Comparison of ENCODE assay signal across 26 mouse cellular contexts in genomic region chr6:136889067-136889466, GRCm38 (mm10). TPM values are rescaled to one million over a fixed set of nuclear protein-coding genes. Genes with fewer than 3 reads are reported as not detected.
DNase-seq lines count a peak whose midpoint lies in the region; ATAC-seq and TF ChIP-seq lines count a peak whose summit lies in the region.
"Had no signal": no experiment of that assay in that cellular context is flagged by ENCODE, and none has a peak within 500 bp of the region (broad histone marks: within the 10 kb centered on the region; RNA-seq: fewer than 3 reads in every experiment).

No protein-coding gene starts in this region.

- peak overlapping the region; percentile 37; the same call in 1 of the 2 replicates for H3K27ac ChIP-seq in heart, embryonic 15.5 days
- H3K27ac ChIP-seq in lung, postnatal 0 days (ENCODE audit: low read length), result peak overlapping the region; percentile 29; the same call in 1 of the 2 replicates
- H3K27ac ChIP-seq: embryonic facial prominence, embryonic 15.5 days; forebrain, embryonic 10.5 days; hindbrain, embryonic 10.5 days; hindbrain, embryonic 14.5 days; intestine, embryonic 15.5 days had no signal

- WGBS in heart, embryonic 15.5 days, result 88% methylated on average over 6 of the region's 6 CpGs
- WGBS in lung, postnatal 0 days, result 80% methylated on average over 6 of the region's 6 CpGs

- no peak overlapping the region for H3K9ac ChIP-seq in heart, embryonic 15.5 days
- H3K9ac ChIP-seq in lung, postnatal 0 days (replicated peaks; ENCODE audit: low read depth), result no peak overlapping the region
- H3K9ac ChIP-seq: embryonic facial prominence, embryonic 15.5 days; hindbrain, embryonic 14.5 days; intestine, embryonic 15.5 days had no signal

- no peaks in the 10 kb centered on the region for H3K9me3 ChIP-seq in heart, embryonic 15.5 days (replicated peaks)
- H3K9me3 ChIP-seq in lung, postnatal 0 days (ENCODE audit: low read length), result no peaks in the 10 kb centered on the region
- H3K9me3 ChIP-seq: embryonic facial prominence, embryonic 15.5 days; forebrain, embryonic 10.5 days; hindbrain, embryonic 10.5 days; intestine, embryonic 15.5 days had no signal

- H3K4me3 ChIP-seq in heart, embryonic 15.5 days, result no peak overlapping the region
- no peak overlapping the region for H3K4me3 ChIP-seq in lung, postnatal 0 days (ENCODE audit: low read depth, low read length)
- H3K4me3 ChIP-seq: embryonic facial prominence, embryonic 15.5 days; erythroblast, embryonic 14.5 days; forebrain, embryonic 10.5 days; gastrocnemius, adult 2 months; hindbrain, embryonic 10.5 days; intestine, embryonic 15.5 days had no signal

- ATAC-seq in heart, embryonic 15.5 days (replicated peaks; ENCODE audit: insufficient number of reproducible peaks, insufficient read depth, low FRiP score, low read depth), result no peak
- no peak for ATAC-seq in lung, postnatal 0 days
- ATAC-seq: activated CD4-positive, CD25-positive, alpha-beta regulatory T cell, adult 4 months; forebrain, embryonic 14.5 days; intestine, embryonic 15.5 days; Patski had no signal

- H3K4me2 ChIP-seq in heart, embryonic 15.5 days, result no peak overlapping the region
- no peak overlapping the region for H3K4me2 ChIP-seq in lung, postnatal 0 days (replicated peaks; ENCODE audit: low read depth, low read length)
- H3K4me2 ChIP-seq: embryonic facial prominence, embryonic 15.5 days; heart, embryonic 11.5 days; hindbrain, embryonic 14.5 days; intestine, embryonic 15.5 days had no signal

- H3K27me3 ChIP-seq in heart, embryonic 15.5 days, result no peaks in the 10 kb centered on the region
- no peaks in the 10 kb centered on the region for H3K27me3 ChIP-seq in lung, postnatal 0 days (replicated peaks; ENCODE audit: insufficient read depth, low read length)
- H3K27me3 ChIP-seq: CH12.LX; embryonic facial prominence, embryonic 15.5 days; intestine, embryonic 15.5 days; Patski had no signal

- TF ChIP-seq EP300 in lung, postnatal 0 days (IDR thresholded peaks at IDR 0.05), result no peak

- TF ChIP-seq CTCF in lung, postnatal 0 days (IDR thresholded peaks at IDR 0.05), result no peak

- H3K4me1 ChIP-seq in heart, embryonic 15.5 days (replicated peaks), result peaks cover 8% of the 10 kb centered on the region
- H3K4me1 ChIP-seq in lung, postnatal 0 days (ENCODE audit: insufficient read depth, low read depth, low read length), result peaks cover 5% of the 10 kb centered on the region; the same call in 1 of the 2 replicates
- H3K4me1 ChIP-seq: embryonic facial prominence, embryonic 15.5 days; forebrain, embryonic 10.5 days; hindbrain, embryonic 10.5 days; intestine, embryonic 15.5 days had no signal

- H3K36me3 ChIP-seq in heart, embryonic 15.5 days, result no peaks in the 10 kb centered on the region
- H3K36me3 ChIP-seq in lung, postnatal 0 days (ENCODE audit: insufficient read depth, low read length), result no peaks in the 10 kb centered on the region
- H3K36me3 ChIP-seq: embryonic facial prominence, embryonic 15.5 days; forebrain, embryonic 10.5 days; hindbrain, embryonic 10.5 days; intestine, embryonic 15.5 days had no signal

- DNase-seq in adrenal gland, adult 8-10 months, result peak; percentile 59
- no peak for DNase-seq in adrenal gland, postnatal 25 days
- DNase-seq in heart, adult 18-20 months, result no peak
- no peak for DNase-seq in lung, postnatal 0 days (ENCODE audit: low spot score)
- DNase-seq in lung, postnatal 10 days, result no peak
- DNase-seq in adrenal gland, postnatal 36 days, result peak; percentile 41 to 51
- DNase-seq: cerebellum, adult 2 months; cerebellum, postnatal 10 days; gastrocnemius, adult 2 months; gastrocnemius, postnatal 25 days; kidney, adult 18-20 months had no signal

RNA-seq across cellular contexts. Expression of gene Mgp, which starts 13.4 kb away (rescaled TPM):
- total RNA-seq in adrenal gland, adult 8-10 months (2022), result 100 to 1,000 TPM; 174 to 284 (median 210) TPM
- total RNA-seq in adrenal gland, postnatal 25 days (2021), result 77.2 and 83.9 TPM in 2 replicates
- polyA plus RNA-seq in heart, embryonic 15.5 days (2015; fragmentation: Nextera tagmentation; extraction: Ambion mirVana), result 595 and 619 TPM in 2 replicates
- total RNA-seq in heart, adult 18-20 months (2021), result 100 to 1,000 TPM; 301 to 402 TPM
- 1,533 and 1,851 TPM in 2 replicates for polyA plus RNA-seq in lung, postnatal 0 days (2015; fragmentation: Nextera tagmentation; extraction: Ambion mirVana)
- total RNA-seq in adrenal gland, postnatal 36 days (2021), result 100 to 1,000 TPM; 136 to 192 TPM
- total RNA-seq: CH12.LX; granulocyte monocyte progenitor cell, adult 5-6 weeks had no signal
- polyA plus RNA-seq: activated CD4-positive, CD25-positive, alpha-beta regulatory T cell, adult 4 months; erythroblast, embryonic 14.5 days had no signal

RNA-seq across cellular contexts. Expression of gene Art4, which starts 31.5 kb away (rescaled TPM):
- total RNA-seq in adrenal gland, adult 8-10 months (2022), result 1 to 10 TPM; 5.3 to 7.9 (median 7.2) TPM
- 5.3 and 5.4 TPM in 2 replicates for total RNA-seq in adrenal gland, postnatal 25 days (2021)
- 14.4 and 16.5 TPM in 2 replicates for polyA plus RNA-seq in heart, embryonic 15.5 days (2015; fragmentation: Nextera tagmentation; extraction: Ambion mirVana)
- 10 to 100 TPM; 18.7 to 21.8 TPM for total RNA-seq in heart, adult 18-20 months (2021)
- 7.5 and 7.9 TPM in 2 replicates for polyA plus RNA-seq in lung, postnatal 0 days (2015; fragmentation: Nextera tagmentation; extraction: Ambion mirVana)
- total RNA-seq in adrenal gland, postnatal 36 days (2021), result 1 to 10 TPM; 3.6 to 6.0 TPM
- polyA plus RNA-seq: forebrain, embryonic 14.5 days; Patski had no signal

RNA-seq across cellular contexts. Expression of gene Erp27, which starts 32.9 kb away (rescaled TPM):
- under 1 TPM in 1 of 4 experiments, not detected in 3; 0.28 TPM for total RNA-seq in adrenal gland, adult 8-10 months (2022)
- total RNA-seq in adrenal gland, postnatal 25 days (2021), result not detected in 2 replicates
- polyA plus RNA-seq in heart, embryonic 15.5 days (2015; fragmentation: Nextera tagmentation; extraction: Ambion mirVana), result 0.27 and 0.87 TPM in 2 replicates
- not detected for total RNA-seq in heart, adult 18-20 months (2021)
- polyA plus RNA-seq in lung, postnatal 0 days (2015; fragmentation: Nextera tagmentation; extraction: Ambion mirVana), result 0.61 and 0.74 TPM in 2 replicates
- under 1 TPM in 1 of 2 experiments, not detected in 1; 0.26 TPM for total RNA-seq in adrenal gland, postnatal 36 days (2021)
- total RNA-seq: gastrocnemius, postnatal 25 days; heart, postnatal 25 days had no signal
- polyA plus RNA-seq: embryonic facial prominence, embryonic 11.5 days; erythroblast, embryonic 14.5 days; forebrain, embryonic 10.5 days; hindbrain, embryonic 10.5 days; hindbrain, embryonic 14.5 days had no signal

RNA-seq across cellular contexts. Expression of gene Pde6h, which starts 34.6 kb away (rescaled TPM):
- under 1 TPM in 1 of 4 experiments, not detected in 3; 0.14 TPM for total RNA-seq in adrenal gland, adult 8-10 months (2022)
- total RNA-seq in adrenal gland, postnatal 25 days (2021), result 0.39 TPM in 1 of 2 replicates, not detected in the other
- polyA plus RNA-seq in heart, embryonic 15.5 days (2015; fragmentation: Nextera tagmentation; extraction: Ambion mirVana), result 0.18 and 0.26 TPM in 2 replicates
- total RNA-seq in heart, adult 18-20 months (2021), result not detected
- polyA plus RNA-seq in lung, postnatal 0 days (2015; fragmentation: Nextera tagmentation; extraction: Ambion mirVana), result 0.27 and 0.60 TPM in 2 replicates
- total RNA-seq in adrenal gland, postnatal 36 days (2021), result not detected
- total RNA-seq: gastrocnemius, adult 2 months; gastrocnemius, postnatal 25 days; granulocyte monocyte progenitor cell, adult 5-6 weeks; heart, postnatal 25 days had no signal
- polyA plus RNA-seq: embryonic facial prominence, embryonic 11.5 days; embryonic facial prominence, embryonic 15.5 days; erythroblast, embryonic 14.5 days; forebrain, embryonic 10.5 days; forebrain, embryonic 14.5 days; hindbrain, embryonic 10.5 days; intestine, embryonic 15.5 days had no signal

RNA-seq across cellular contexts. Expression of gene Arhgdib, which starts 52.6 kb away (rescaled TPM):
- 10 to 100 TPM; 20.7 to 30.5 (median 28.0) TPM for total RNA-seq in adrenal gland, adult 8-10 months (2022)
- total RNA-seq in adrenal gland, postnatal 25 days (2021), result 15.7 and 21.7 TPM in 2 replicates
- polyA plus RNA-seq in heart, embryonic 15.5 days (2015; fragmentation: Nextera tagmentation; extraction: Ambion mirVana), result 75.6 and 126 TPM in 2 replicates
- 10 to 100 TPM; 22.8 to 39.0 TPM for total RNA-seq in heart, adult 18-20 months (2021)
- polyA plus RNA-seq in lung, postnatal 0 days (2015; fragmentation: Nextera tagmentation; extraction: Ambion mirVana), result 68.4 and 70.8 TPM in 2 replicates
- total RNA-seq in adrenal gland, postnatal 36 days (2021), result 10 to 100 TPM; 20.4 to 24.2 TPM

Comparison
In these comparisons a context has a peak if more than half of its experiments do, and no peak if none do; other contexts are left out.
1. DNase-seq: peak in adrenal gland, adult 8-10 months (single experiment) and adrenal gland, postnatal 36 days (2 of 2); none in adrenal gland, postnatal 25 days (single experiment), heart, adult 18-20 months (0 of 2), lung, postnatal 0 days (single experiment) and lung, postnatal 10 days (single experiment).